Mouse (Mus musculus) MEL (cell line): ENCODE results near the gene Fcf1.

Source experiments
- CTCF ChIP-seq, 3 experiments: IDR thresholded peaks in 2 of 3; conservative IDR thresholded peaks in 1 of 3; 2 replicates each; pipeline ENCODE4 v1.5.1; 2011 to 2012; ENCODE audit warnings: low read length in 3 of 3, low read depth in 2 of 3, mild to moderate bottlenecking in 2 of 3, improper control_type of control experiment in 1 of 3, inconsistent platforms in 1 of 3, mixed read lengths in 1 of 3, moderate library complexity in 1 of 3; ENCODE audit not compliant: control insufficient read depth in 1 of 3, insufficient read depth in 1 of 3, poor library complexity in 1 of 3, severe bottlenecking in 1 of 3
- POLR2A ChIP-seq, 2 experiments: IDR thresholded peaks; 2 replicates each; pipeline ENCODE4 v1.6.1; 2011 to 2012; ENCODE audit warnings: low read length in 2 of 2, mild to moderate bottlenecking in 2 of 2, control low read depth in 1 of 2, improper control_type of control experiment in 1 of 2, low read depth in 1 of 2, moderate library complexity in 1 of 2; ENCODE audit not compliant: control insufficient read depth in 1 of 2, insufficient read depth in 1 of 2, poor library complexity in 1 of 2
- ZMIZ1 ChIP-seq: IDR thresholded peaks from 2 replicates; pipeline ENCODE4 v1.6.1; 2012; ENCODE audit warnings: low read depth, mild to moderate bottlenecking, inconsistent platforms, low read length, improper control_type of control experiment, moderate library complexity

- TF ChIP-seq POLR2A (IDR thresholded peaks at IDR 0.05; ENCODE audit: control insufficient read depth in 1 of 2, insufficient read depth in 1 of 2, low read depth in 1 of 2, low read length in 2 of 2, poor library complexity in 1 of 2), result peak; percentile 90 to 97
- peak; percentile 89 for TF ChIP-seq ZMIZ1
- TF ChIP-seq CTCF (IDR thresholded peaks at IDR 0.05 in 2 of 3, conservative IDR thresholded peaks at IDR 0.05 in 1 of 3; ENCODE audit: control insufficient read depth in 1 of 3, insufficient read depth in 1 of 3, low read depth in 2 of 3, low read length in 3 of 3, poor library complexity in 1 of 3, severe bottlenecking in 1 of 3), result peak; percentile 37 to 73 (median 59)
Measured at GRCm38 (mm10) chr12:84996083-84996496, 25.4 kb downstream of the Fcf1 start, which contains the start of gene Ylpm1.
